Mouse (Mus musculus): ENCODE measurements at regions not wholly inside any gene's neighbourhood (a gene's known extent, or its start where the extent isn't known, plus 50 kb on each side); places are given as distances from the start of the nearest gene placed in this dataset.
A peak's percentile ranks its signal among the peaks of the same experiment; 100 is the strongest.

DNA sequence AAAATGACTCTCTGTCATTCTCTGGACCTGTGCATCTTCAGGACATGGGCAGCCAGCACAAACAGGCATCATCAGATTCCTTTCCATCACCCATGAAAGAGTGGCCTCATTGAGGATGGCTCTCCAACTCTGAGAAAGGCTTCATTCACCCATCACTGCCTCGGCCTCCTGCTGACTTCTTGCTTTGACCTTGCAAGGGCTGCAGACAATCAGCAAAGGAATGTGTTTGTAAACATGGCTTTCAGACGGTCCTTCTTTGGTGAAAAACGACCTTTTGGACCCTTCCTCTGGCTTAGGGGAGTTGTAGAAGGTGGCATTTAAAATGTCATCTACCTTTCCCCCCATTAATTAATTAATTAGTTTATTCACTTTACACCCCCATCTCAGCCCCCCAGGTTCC lies 134.3 kb downstream of the Moxd1 start:
- no peak for DNase-seq

- DNase-seq = no peak
Observed at GRCm38 (mm10) chr10:24361424-24361823, 138.1 kb downstream of the Moxd1 start.

- DNase-seq = no peak
Observed at GRCm38 (mm10) chr10:24365369-24365768, 142.1 kb downstream of the Moxd1 start.

DNA sequence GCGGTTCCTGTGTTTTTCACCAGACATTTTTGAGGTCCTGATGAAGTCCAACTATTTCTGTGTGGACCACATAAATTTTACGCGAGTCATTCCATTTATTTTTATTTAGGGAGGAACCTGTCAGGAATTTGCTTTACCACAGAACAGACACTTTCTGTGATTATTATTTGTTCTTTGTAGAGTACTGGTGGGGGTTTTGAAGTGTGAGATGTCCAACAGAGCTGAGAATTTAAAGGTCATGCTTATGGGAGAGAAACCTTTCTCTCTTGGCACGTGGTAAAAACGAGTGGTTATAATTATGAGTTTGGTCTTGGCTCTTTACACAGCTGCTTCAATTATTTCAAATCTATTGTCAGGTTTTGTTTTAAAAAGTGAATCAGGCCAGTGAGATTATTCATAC lies 143.7 kb downstream of the Moxd1 start:
- DNase-seq = no peak

GRCm38 (mm10) chr10:24373957-24374356 lies 150.6 kb downstream of the Moxd1 start:
- no peak for DNase-seq

GRCm38 (mm10) chr10:24379291-24379690 lies 156.0 kb downstream of the Moxd1 start:
- no peak for DNase-seq

DNA sequence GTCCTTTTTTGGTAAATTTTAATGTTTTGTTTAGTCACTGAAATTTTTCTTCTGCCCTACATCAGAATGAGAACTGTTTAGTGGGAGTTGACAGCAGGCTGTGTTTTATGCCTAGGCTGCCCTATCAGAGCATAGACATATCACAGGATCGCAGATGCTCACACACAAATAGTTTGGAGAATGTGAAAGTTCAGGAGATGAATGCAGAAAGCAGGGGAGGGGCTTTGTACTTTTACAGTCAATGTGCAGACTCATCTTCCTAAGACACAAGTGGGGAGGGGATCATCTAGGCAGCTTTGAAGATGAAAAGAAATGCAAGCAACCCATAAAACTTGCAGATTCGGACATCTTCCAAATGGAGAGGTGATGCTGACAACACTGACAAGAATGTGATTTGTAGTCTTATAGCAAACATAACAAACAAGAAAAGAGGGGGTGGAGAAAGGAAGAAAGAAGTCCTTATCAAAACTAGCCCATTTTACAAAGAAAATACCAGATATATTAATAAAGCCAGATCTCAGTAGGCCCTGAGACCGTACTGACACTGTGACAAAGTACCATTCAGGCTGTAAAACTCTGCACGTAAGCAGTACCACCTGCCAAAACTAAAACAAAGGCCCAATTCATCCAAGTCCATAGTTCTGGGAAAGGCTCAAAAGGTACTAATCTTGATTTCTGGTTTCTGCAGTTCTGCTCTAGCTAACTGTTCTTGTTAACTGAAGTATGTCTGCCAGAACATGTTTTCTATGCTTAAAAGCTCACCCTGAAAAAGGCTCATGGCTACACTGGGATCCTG lies 157.4 kb downstream of the Moxd1 start:
- DNase-seq = no peak

- DNase-seq = peak; percentile 65
Observed at GRCm38 (mm10) chr10:24381917-24382316, 158.6 kb downstream of the Moxd1 start.

DNA sequence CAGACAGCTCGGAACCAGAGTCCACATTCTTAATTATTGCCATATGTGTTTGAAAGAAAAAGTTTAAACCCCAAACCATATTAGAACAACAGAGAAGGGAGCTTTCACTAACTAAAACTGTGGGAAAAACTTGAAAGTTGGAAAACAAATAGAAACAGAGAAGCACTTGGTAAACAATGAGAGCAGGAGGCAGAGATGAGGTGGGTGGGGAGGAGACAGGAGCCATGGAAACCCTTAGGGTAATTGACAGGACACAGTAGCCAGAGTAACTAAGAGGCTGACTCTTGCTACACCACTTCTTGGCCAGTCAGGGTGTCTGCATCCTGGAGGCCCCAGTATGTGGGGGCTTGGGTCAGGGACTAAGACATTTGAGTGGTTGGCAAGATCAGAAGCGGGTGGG lies 160.7 kb downstream of the Moxd1 start:
- no peak for DNase-seq

DNA sequence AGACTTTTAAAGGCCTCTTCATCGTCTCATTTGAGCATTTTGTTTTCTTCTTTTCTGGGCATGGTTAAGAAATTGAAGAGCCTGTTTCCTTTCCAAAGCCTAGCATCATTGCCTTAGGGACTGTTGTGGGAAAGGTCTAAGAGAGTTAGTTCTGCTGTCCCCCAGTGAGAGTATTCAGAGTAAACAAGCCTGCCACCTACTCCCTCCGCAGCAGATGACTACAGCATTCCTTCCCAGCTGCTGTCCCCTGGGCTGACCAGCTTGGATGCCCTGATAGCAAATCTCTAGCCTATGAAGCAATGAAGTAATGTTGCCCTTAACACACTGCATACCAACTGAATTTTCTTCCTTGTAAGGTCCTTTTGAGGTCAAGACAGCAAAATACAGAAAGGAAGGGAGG lies 164.9 kb downstream of the Moxd1 start:
- no peak for DNase-seq

DNA sequence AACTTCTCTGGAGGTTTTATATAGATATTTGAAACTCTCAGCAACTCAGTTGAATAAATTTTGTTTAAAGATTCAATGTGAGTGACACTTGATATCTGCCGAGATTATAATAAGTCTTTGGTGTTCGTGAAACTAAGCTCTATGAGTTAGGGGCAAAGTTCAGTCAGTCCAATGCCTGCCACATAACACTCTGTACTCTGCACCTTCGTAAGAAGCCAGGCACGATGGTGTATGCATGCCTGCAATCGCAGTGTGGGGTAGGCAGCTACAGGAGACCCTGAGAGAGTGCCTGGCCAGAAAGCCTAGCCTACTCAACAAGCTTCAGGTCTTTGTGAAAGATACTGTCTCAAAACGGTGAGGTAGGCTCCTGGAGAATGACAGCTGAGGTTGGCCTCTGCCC lies 167.7 kb downstream of the Moxd1 start:
- DNase-seq = no peak

DNA sequence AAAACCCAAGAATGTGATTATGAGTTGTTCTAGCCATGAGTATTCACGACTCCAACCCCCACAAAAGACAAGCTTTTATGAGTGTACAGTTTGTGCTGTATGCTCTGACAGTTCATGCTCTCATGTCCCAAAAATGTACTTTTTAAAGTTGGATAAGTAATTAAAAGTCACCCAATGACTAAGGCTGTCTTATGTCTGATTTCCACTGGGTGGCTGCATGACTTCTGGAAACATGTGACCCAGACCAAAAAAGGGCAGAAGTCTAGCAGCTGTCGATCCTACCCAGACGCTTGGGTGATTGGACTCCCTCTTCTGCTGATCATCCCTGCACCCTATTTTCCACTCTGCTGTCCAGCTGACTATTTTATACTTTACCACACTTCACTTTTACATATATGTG lies 168.7 kb downstream of the Moxd1 start:
- DNase-seq = no peak

DNA sequence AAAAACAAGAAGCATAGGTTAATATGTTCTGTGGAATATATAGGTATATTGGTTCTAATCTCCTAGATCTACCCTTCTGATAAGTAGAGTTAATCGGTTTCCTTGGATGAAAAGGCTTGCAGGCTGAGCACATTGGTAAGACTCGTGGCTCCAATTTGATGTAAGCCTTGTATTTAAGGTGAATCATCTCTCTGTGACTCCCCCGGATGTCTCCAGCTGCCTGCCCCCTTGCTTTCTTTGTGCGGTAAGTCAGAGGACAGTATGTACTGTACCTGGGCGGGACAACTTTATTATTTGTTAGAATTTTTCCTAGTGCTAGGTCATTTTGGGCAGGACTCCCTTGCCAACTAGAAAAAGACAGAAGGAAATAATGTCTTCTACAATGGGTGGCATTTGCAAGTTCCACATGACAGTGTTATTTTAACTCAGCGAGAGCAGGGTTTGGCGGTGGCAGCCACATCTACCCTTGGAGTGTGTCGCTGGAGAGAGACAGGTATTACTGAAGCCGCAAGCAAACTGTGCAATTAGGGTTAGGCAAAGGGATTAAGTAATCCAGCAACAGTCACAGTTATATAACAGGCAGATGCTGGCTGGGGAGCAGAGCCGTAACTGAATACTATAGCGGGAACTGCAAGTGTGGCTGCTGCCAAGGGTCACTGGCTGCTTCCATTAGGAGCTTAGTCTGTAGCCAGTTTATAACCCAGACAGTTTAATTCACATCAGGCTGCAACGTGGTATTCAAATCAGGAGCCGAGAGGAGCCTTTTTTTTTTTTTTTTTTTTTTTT lies 172.9 kb downstream of the Moxd1 start:
- no peak for DNase-seq

DNA sequence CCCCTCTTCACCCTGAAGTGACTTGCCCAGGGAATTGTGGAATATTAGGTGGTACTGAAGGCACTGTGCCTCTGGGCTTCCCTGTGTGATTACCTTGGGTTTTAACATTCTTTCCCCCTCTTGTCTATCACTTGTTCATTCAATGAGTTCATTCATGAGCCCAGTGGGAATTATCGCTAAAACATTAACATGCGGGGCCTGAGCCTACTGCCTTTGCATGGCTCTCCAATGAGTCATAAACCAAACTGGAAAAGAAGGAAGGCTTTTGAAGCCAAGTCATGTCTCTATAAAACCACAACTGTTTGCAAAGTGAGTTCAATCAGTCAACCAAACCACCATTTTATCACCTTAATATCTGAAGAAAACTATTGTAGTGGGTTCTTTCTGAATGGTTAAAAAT lies 173.8 kb downstream of the Moxd1 start:
- DNase-seq = no peak

GRCm38 (mm10) chr10:24404851-24405250 lies 181.5 kb downstream of the Moxd1 start:
- DNase-seq = no peak

GRCm38 (mm10) chr10:24406953-24407352 lies 183.6 kb downstream of the Moxd1 start:
- no peak for DNase-seq

DNA sequence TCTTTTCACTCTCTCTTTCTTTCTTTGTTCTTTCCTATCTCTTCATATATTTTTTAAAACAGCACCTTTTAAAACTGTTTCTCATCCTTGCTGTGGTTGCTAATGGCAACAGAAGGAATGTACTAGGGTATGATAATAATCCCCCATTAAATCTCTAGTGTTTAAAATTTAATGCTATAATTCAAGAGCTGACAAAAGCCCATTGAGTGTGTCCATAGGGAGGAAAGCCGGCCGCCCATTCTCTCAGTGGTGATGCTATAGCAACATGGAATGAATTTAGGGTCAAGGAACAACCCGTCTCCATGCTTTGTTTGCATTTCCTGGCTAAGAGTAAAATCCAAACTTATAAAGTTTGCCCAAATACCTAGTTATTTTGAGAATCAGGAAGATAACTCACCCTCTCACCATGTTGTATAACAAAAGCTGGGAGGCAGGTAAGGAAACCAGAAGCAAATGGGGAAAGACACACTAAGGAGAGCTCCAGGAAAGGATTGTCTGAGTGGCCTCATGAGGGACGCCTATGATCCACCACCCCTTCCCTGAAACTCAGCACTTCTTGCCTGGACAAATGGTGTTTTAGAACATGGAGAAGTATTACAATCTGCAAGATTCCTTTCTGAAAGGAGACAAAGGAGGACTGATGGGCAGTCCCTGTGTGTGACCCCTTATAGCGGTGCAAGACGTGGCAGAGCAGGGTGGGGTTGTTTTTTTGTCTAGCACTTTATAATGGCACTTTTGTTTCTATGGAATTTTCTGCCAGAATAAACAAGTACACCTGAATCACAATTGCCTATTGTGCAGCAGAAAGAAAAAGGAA lies 184.3 kb downstream of the Moxd1 start:
- no peak for DNase-seq

DNA sequence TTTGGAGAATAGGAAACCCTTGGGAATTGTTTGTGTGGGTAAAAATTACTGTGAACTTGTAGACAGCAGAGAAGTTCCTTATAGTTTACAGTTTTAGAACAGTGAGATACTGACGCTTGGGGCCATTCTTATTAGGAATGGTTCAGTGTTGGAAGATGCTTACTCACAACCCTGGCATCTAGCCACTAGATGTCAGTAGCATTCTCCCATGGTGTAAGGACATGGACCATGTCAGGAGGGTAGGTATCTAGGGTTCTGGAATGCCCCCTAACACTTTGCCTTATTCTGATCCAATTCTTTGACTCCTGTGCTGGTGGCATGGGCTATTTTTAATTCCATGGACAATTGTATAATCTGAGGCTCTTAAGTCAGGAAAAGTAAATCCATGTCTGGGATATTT lies 185.3 kb upstream of the Ccn2 start:
- DNase-seq = peak; percentile 22

DNA sequence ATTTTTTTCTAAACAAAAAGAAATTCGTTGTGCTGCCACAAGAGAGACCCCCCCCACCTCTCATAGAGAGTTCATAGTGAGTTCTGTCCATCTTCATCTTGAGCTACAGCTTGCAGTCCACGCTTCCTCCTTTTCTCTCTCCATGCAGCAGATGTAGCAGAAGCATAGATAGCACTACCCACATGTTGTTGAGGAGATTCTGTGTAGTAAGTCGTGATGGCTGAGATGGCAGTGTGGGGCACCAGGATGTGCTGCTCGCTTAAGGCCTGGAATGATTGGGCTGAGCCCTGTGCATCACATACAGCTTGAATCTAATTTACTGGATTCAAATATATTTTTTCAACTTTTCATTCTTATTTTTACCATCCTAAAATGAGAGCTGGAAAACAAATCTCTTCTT lies 184.4 kb upstream of the Ccn2 start:
- no peak for DNase-seq

- DNase-seq = no peak
Observed at GRCm38 (mm10) chr10:24422498-24423160, 172.6 kb upstream of the Ccn2 start.

DNA sequence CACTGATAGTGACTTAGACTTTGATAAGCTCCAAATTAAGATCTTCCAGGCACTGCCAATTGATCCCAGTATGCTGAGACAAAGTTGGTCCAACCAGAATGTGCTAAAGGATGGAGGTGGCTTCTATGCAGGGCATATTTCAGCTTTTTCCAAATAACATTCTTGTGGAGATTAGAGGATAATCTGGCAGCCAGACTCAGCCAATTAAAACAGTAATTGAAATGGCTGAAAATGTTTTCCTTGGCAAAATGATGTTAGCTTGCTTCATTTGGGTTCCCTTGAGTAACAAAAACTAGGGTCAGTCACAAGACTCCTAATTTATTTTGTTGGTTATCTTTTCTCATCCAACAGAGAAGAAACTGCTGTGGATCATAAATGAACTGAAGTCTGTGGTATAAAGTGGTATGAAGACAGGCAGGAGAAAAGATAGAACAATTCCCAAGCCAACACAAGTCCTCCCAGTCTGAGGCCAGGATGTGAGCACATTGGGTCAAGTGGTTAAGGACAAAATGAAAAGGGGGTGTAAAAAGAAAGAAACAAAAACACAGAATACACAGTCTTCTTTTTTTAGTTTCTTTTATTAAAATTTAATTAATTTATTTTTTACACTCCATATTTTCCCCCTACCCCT lies 161.4 kb upstream of the Ccn2 start:
- no peak for DNase-seq

DNA sequence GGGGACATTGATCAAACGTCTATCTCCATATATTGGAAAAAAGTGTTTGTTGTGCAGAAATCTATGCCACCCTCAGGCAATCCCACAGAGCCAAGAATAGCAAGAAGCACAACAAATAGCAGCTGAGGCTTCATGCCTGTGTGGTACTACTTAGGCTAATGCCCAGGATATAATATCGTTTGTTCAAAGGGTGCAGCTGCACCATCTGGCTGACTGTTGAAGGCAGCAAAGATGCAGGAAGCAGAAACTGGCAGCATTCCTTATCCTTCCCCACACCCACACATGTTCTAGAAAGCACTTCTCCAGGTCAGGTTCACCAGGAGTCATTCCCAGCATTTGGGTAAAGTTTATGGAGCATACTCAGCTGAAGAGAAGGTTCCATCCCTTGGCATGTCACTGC lies 158.1 kb upstream of the Ccn2 start:
- DNase-seq = no peak

DNA sequence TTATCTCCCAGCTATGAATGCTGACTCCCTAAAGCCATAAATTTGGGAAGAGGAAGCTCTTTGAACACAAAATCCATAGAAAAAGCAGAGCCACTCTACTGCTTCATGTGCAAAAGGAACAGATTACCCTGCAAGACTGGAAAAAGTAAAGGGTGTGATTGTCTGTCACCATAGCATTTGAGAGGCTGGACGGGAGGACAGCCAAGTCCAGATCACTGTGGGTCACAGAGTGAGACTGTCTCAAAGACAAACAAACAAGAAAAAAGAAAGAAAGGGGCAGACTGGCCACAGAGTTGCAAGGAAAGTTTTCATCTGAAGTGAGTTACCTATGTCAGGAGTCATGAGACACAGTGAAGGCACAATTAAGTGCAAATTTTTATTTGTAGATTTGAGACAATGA lies 150.7 kb upstream of the Ccn2 start:
- no peak for DNase-seq
